Mouse (Mus musculus) activated CD4-positive, CD25-positive, alpha-beta regulatory T cell (primary cell): ENCODE results near the gene A4gnt. TPM values are rescaled to one million over a fixed set of nuclear protein-coding genes. Genes with fewer than 3 reads are reported as not detected.

Experiments
- polyA plus RNA-seq, 2 experiments: library from polyadenylated mRNA; unstranded; fragments of 100-300 nt; shearing (Covaris generic); gene quantifications; one replicate each; pipeline ENCODE4 v1.2.1; 2017

A4gnt gene
- polyA plus RNA-seq: under 1 TPM in 1 of 2 experiments, not detected in 1; 0.27 TPM

DNA sequence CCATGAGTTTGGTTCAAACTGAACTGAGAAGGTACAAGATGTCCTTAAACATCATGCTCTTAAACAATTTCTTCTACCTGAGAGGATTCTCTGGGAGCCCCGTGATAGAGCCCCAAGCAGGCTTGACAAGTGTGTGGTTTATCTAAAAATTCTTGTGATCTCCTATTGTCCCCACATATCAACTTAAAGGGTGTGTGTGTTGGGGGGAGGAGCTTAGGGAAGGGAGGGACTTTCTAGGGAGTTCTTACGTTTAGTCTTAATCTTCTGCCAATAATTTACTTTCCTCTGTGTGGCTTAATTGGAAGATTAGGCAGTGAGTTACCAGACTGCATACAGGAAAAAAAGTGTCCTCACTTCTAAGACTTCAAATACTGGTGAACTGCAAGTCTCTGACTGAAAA is at the start of gene A4gnt:
Gene A4gnt (plus strand): TSS at position 301 of the 400 bp plus-strand sequence.

DNA sequence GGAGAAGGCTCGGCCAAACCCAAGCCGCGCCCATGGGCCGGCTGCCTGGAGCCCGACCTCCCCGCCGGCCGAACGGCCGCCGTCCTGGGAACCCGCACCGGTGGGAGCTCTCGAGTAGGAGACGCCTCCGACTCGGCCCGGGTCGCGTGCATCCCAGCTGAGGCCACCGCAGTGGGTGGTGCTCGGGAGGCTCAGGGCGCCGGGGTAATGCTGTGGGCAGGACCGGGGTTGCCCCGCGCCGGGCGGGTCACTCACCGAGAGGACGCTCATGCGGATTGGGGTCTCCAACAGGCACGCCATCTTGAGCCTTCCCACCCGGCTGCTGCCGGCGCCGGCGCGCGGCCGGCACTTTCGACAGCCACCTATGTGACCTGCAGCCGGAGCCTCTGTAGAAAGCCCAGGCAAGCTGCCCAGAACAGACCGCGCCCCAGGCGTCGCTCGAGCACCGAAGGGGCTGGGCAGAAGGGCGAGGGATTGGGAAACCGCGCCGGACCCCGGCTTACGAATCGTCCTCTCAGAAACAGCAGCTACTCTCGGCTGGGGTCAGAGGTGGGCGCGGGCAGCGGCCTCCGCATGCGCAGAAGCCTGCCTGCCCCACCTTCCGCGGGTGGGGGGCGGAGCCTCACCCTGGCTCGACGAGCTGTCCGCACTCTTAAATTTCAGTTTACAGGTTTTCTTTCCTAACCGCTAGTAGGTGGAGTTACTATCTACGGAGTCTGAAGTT is 43.8 kb upstream of the A4gnt start, which contains the start of gene Armc8:
Gene Armc8 (minus strand): TSS at position 553 of the 724 bp plus-strand sequence.

DNA sequence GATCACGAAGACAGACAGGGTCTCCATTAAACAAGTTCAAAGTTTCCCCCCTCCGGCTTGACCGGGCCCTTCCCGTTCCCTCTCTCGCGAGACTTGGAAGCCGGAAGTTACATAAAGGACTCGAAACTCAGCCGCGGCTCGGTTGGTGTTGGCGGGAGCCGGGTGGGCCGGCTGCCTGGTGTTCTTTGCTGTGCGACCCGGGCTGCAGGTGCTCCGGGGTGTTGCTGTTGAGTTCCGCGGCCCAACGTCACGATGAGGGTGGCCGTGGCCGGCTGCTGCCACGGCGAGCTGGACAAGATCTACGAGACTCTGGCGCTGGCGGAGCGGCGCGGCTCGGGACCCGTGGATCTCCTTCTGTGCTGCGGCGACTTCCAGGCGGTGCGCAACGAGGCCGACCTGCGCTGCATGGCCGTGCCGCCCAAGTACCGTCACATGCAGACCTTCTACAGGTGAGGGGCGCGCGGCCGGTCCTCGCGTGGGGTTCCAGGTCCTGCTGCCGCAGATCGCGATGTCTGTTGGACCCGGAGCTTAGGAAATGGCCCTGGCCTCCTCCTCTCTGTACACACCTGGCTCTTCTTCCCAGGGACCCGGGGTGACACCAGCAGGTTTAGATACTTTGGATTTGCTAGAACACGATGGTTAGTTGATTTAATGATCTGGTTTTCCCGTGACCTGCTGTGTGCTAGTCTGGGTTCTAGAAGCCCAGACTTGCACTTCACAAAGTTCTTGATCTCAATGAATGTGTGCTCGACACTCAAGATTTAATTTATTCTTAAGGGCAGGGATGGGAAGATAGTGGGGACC is 36.4 kb upstream of the A4gnt start, which contains the start of gene Dbr1:
Gene Dbr1 (plus strand): TSS at position 123 of the 804 bp plus-strand sequence.

DNA sequence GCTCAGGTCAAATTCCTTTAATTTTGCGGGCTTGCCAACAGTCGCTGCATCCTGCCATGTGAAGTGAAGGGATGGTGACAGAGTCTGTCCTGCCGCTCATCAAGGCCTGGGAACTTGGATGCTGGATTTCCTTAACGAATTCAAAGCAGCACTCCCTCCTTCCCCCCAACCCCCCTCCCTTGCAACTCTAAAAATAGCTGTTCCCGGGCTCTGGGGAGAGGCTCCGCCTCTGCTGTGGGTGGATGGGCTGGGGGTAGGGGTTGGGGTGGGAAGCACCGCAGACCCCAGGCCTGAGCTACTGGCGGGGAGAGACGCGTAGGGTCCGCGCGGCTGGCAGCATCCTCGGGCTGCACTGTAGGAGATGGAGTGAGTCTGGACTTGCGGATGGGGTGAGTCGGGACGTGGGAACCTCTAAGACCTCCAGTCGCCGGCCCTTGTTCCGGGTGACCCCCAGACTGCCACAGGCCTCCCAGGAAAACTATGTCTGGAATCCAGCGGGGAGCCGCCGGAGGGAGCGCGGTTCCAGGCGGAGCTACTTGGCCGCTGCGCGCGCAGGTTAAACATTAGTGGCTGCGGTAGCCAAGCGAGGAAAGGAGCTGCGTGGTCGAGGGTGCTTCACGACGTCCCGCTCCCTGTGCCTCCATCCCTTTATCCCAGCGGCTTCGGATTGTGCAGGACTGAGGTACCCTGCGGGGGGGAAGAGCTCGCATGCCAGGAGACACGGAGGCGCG is 17.1 kb downstream of the A4gnt start, which contains the start of gene Dzip1l:
Gene Dzip1l (plus strand): TSS at position 216 of the 731 bp plus-strand sequence.

Other genes starting within 250 kb of the A4gnt start
- gene Mras, start 175.1 kb upstream of the A4gnt start, polyA plus RNA-seq: 1 to 10 TPM in 1 of 2 experiments, not detected in 1; 2.0 TPM
- not detected for gene Nme9, start 161.0 kb upstream of the A4gnt start, polyA plus RNA-seq
- 10 to 100 TPM; 28.7 to 32.3 TPM for gene Armc8, start 43.6 kb upstream of the A4gnt start, polyA plus RNA-seq
- gene Dbr1, start 36.7 kb upstream of the A4gnt start, polyA plus RNA-seq: 10 to 100 TPM; 30.5 to 41.4 TPM
- gene Dzip1l, start 17.0 kb downstream of the A4gnt start, polyA plus RNA-seq: under 1 TPM in 1 of 2 experiments, not detected in 1; 0.27 TPM
- not detected for gene Cldn18, start 104.8 kb downstream of the A4gnt start, polyA plus RNA-seq